Mouse (Mus musculus): Measurements from ENCODE around the gene Sirpa. TPM values are rescaled to one million over a fixed set of nuclear protein-coding genes. Genes with fewer than 3 reads are reported as not detected.

Sirpa gene
- total RNA-seq, 2 experiments from 2014 or later: 42.1 to 60.6 TPM

- peak in 1 of 2 experiments; percentile 19 for DNase-seq (ENCODE audit: low spot score in 2 of 2)
Observed at GRCm38 (mm10) chr2:129630978-129631660, 38.5 kb downstream of the Sirpa start.

GRCm38 (mm10) chr2:129632324-129632723 lies 39.7 kb downstream of the Sirpa start:
- DNase-seq (ENCODE audit: low spot score in 2 of 2): no peak

- peak; percentile 36 to 50 for DNase-seq (ENCODE audit: low spot score in 2 of 2)
Observed at GRCm38 (mm10) chr2:129633077-129633732, 40.6 kb downstream of the Sirpa start.

GRCm38 (mm10) chr2:129633982-129634381 lies 41.3 kb downstream of the Sirpa start:
- DNase-seq (ENCODE audit: low spot score in 2 of 2): no peak

- no peak for DNase-seq (ENCODE audit: low spot score in 2 of 2)
Observed at GRCm38 (mm10) chr2:129652616-129653015, 60.0 kb downstream of the Sirpa start.

GRCm38 (mm10) chr2:129653632-129654031 lies 61.0 kb downstream of the Sirpa start:
- no peak for DNase-seq (ENCODE audit: low spot score in 2 of 2)

- no peak for DNase-seq (ENCODE audit: low spot score in 2 of 2)
Observed at GRCm38 (mm10) chr2:129654233-129654950, 61.8 kb downstream of the Sirpa start.

- no peak for DNase-seq (ENCODE audit: low spot score in 2 of 2)
Observed at GRCm38 (mm10) chr2:129655033-129655432, 62.4 kb downstream of the Sirpa start.

GRCm38 (mm10) chr2:129658796-129659195 lies 66.2 kb downstream of the Sirpa start:
- DNase-seq (ENCODE audit: low spot score in 2 of 2): no peak

GRCm38 (mm10) chr2:129660020-129660419 lies 67.4 kb downstream of the Sirpa start:
- no peak for DNase-seq (ENCODE audit: low spot score in 2 of 2)

- no peak for DNase-seq (ENCODE audit: low spot score in 2 of 2)
Observed at GRCm38 (mm10) chr2:129662484-129662883, 69.8 kb downstream of the Sirpa start.

GRCm38 (mm10) chr2:129671911-129672310 lies 79.3 kb downstream of the Sirpa start:
- DNase-seq (ENCODE audit: low spot score in 2 of 2): no peak

GRCm38 (mm10) chr2:129674935-129675634 lies 82.5 kb downstream of the Sirpa start:
- peak; percentile 85 for DNase-seq (ENCODE audit: low spot score in 2 of 2)

GRCm38 (mm10) chr2:129677664-129678063 lies 85.0 kb downstream of the Sirpa start:
- no peak for DNase-seq (ENCODE audit: low spot score in 2 of 2)

GRCm38 (mm10) chr2:129679066-129679465 lies 86.4 kb downstream of the Sirpa start:
- DNase-seq (ENCODE audit: low spot score in 2 of 2): no peak

GRCm38 (mm10) chr2:129680236-129680635 lies 87.6 kb downstream of the Sirpa start:
- no peak for DNase-seq (ENCODE audit: low spot score in 2 of 2)

Other genes with a start within 250 kb of the Sirpa start
- gene Il1b, start 221.7 kb upstream of the Sirpa start, total RNA-seq (2021): 1 to 10 TPM; 1.0 to 2.3 TPM
- not detected for gene F830045P16Rik, start 56.2 kb upstream of the Sirpa start, total RNA-seq (2021)
- gene Pdyn, start 107.0 kb downstream of the Sirpa start, total RNA-seq (2021): not detected
- gene Stk35, start 207.7 kb downstream of the Sirpa start, total RNA-seq (2021): 10 to 100 TPM; 25.1 to 26.2 TPM

Data from adrenal gland, adult 18-20 months (tissue).